Mouse (Mus musculus) midbrain, postnatal 0 days (tissue): Measurements from ENCODE around the gene Olfr907. TPM values are rescaled to one million over a fixed set of nuclear protein-coding genes. Genes with fewer than 3 reads are reported as not detected.

Source experiments
- ATAC-seq: fragments of 200-750 bp; cut with Nextera tagmentation; 2 replicates; pipeline ENCODE4 v1.8.0; 2017; ENCODE audit warnings: moderate number of reproducible peaks, mild to moderate bottlenecking, moderate TSS enrichment, moderate library complexity; ENCODE audit not compliant: low FRiP score
- DNase-seq: peaks from one replicate; pipeline ENCODE4 v3.0.0-alpha.2; 2015; ENCODE audit warnings: low spot score
- H3K27ac ChIP-seq: fragments of 300-500 bp; sonication (generic); 2 replicates; pipeline ENCODE4 v1.5.1; 2014; ENCODE audit warnings: low read depth, mild to moderate bottlenecking, low read length, mixed read lengths
- H3K27me3 ChIP-seq: fragments of 300-500 bp; sonication (generic); 2 replicates; pipeline ENCODE4 v1.6.1; 2014; ENCODE audit warnings: low read length, control low read depth, mixed read lengths; ENCODE audit not compliant: insufficient read depth
- H3K36me3 ChIP-seq: fragments of 300-500 bp; sonication (generic); 2 replicates; pipeline ENCODE4 v1.6.1; 2014; ENCODE audit warnings: low read length, control low read depth, mixed read lengths; ENCODE audit not compliant: insufficient read depth
- H3K4me1 ChIP-seq: fragments of 300-500 bp; sonication (generic); 2 replicates; pipeline ENCODE4 v1.6.1; 2014; ENCODE audit warnings: mild to moderate bottlenecking, control low read depth, antibody characterized with exemption, low read length, mixed read lengths; ENCODE audit not compliant: insufficient read depth
- H3K4me2 ChIP-seq: fragments of 300-500 bp; sonication (generic); 2 replicates; pipeline ENCODE4 v1.6.1; 2014; ENCODE audit warnings: low read depth, mild to moderate bottlenecking, low read length, mixed read lengths; ENCODE audit not compliant: poor library complexity, severe bottlenecking
- H3K4me3 ChIP-seq: fragments of 300-500 bp; sonication (generic); 2 replicates; pipeline ENCODE4 v1.5.1; 2014; ENCODE audit warnings: low read depth, mild to moderate bottlenecking, low read length, moderate library complexity
- H3K9ac ChIP-seq: fragments of 300-500 bp; sonication (generic); replicated peaks from 2 replicates; pipeline ENCODE4 v1.6.1; 2014; ENCODE audit warnings: mild to moderate bottlenecking, low read length, moderate library complexity, mixed read lengths; ENCODE audit not compliant: poor library complexity, severe bottlenecking
- H3K9me3 ChIP-seq: fragments of 300-500 bp; sonication (generic); 2 replicates; pipeline ENCODE4 v1.6.1; 2016; ENCODE audit warnings: low read length, control low read depth
- CTCF ChIP-seq: IDR thresholded peaks from 2 replicates; pipeline ENCODE4 v1.5.1; 2016; ENCODE audit warnings: antibody characterized with exemption, mild to moderate bottlenecking
- WGBS: fragments of 180-500 bp; shearing (Covaris S2); extraction: QIAGEN DNeasy Blood & Tissue Kit; methylation state at CpG from one replicate; pipeline ENCODE4 v1.1.7; 2014; 5-methylcytosine and 5-hydroxymethylcytosine counted together
- polyA plus RNA-seq: library from polyadenylated mRNA; unstranded; fragments of >200 nt; fragmentation: Nextera tagmentation; extraction: Ambion mirVana; gene quantifications from 2 replicates; pipeline ENCODE4 v1.2.1, GENCODE M21; 2015
- total RNA-seq: library from RNA; depleted of rRNA; stranded (reverse); fragments of >200 nt; gene quantifications from 2 replicates; pipeline ENCODE4 v1.2.3, GENCODE M21; 2014; rRNA removed

Olfr907 gene
- not detected in 2 replicates for total RNA-seq
- polyA plus RNA-seq = not detected in 2 replicates

DNA sequence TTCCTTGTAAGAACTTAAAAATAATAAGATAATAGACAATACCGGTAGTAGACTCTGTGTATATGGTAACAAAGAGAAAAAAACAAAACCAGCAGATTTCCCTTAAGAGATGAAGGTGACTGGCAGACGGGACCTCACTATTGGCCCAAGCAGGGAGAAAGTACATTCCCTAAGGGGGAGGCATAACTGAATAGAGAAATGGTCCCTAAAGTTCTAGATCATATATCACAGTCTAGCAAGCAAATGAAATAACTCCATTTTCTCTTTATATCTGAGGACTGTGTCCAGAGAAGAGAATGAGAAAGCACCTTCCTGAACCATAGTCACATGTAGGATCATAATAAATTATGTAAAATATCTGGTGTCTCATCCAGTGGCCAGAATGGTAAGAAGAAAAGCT is at the start of gene Olfr907:
Gene Olfr907, plus strand, starts transcription at position 301 of the 400 bp plus-strand sequence.
- Histone ChIP-seq H3K27me3 (no peaks in the 10 kb centered on the region), H3K27ac (no peak within 1 kb of the TSS), H3K4me2 (no peak within 1 kb of the TSS), H3K9ac (no peak within 1 kb of the TSS), H3K36me3 (no peaks in the 10 kb centered on the region), H3K9me3 (no peaks in the 10 kb centered on the region), H3K4me3 (no peak within 1 kb of the TSS), H3K4me1 (no peaks in the 10 kb centered on the region)
- no peak for ATAC-seq
- 79% methylated on average over 2 of the region's 2 CpGs for WGBS
- no peak for DNase-seq
- no peak for TF ChIP-seq CTCF

DNA sequence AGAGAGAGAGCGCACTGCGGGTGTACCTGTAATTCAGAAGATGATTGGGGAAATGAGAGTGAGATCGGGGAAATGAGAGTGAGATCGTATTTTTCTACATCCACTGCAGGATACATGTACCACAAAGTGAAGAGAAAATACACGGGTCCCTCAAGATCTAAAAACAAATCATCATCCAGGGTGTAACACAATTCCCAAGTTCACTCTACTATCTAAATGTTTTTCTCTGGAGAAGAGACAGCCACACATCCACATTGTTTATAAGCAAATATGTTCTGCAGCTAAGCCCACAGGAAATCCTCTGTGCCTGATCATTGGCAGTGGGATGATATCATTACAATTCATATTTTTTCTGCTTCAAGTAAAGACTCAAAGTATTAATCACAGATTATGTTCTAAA is 48.2 kb upstream of the Olfr907 start, which contains the start of gene Olfr902:
Gene Olfr902, plus strand, starts transcription at position 301 of the 400 bp plus-strand sequence.
- H3K27me3 ChIP-seq = no peaks in the 10 kb centered on the region
- H3K36me3 ChIP-seq = no peaks in the 10 kb centered on the region
- H3K27ac ChIP-seq = no peak within 1 kb of the TSS
- H3K4me3 ChIP-seq = no peak within 1 kb of the TSS
- no peak within 1 kb of the TSS for H3K4me2 ChIP-seq
- DNase-seq (no peak), ATAC-seq (no peak)
- no peak within 1 kb of the TSS for H3K9ac ChIP-seq
- no peaks in the 10 kb centered on the region for H3K9me3 ChIP-seq
- WGBS = 92% methylated on average over 5 of the region's 5 CpGs
- TF ChIP-seq CTCF = no peak
- H3K4me1 ChIP-seq = no peaks in the 10 kb centered on the region

DNA sequence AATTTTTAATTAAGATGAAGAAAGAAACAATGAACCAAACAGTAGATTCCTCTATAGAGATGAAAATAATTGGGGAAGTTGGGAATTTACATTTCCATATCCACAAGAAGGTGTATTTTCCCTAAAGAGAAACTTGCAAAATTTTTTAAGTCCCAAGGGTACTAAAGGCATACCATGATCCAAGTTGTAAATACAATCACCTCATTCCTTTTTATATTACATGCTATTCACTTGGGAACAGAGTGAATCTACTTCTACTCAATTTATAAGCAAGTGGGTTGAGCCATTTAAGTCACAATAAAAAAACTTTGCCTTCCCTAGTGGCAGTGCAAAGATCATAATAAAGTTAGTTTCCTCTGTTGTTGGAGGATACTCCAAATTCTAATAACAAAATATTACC is 32.8 kb upstream of the Olfr907 start, which contains the start of gene Olfr904:
Gene Olfr904, plus strand, starts transcription at position 301 of the 400 bp plus-strand sequence.
- Histone ChIP-seq H3K4me1 (no peaks in the 10 kb centered on the region), H3K9me3 (no peaks in the 10 kb centered on the region), H3K9ac (no peak within 1 kb of the TSS), H3K27ac (no peak within 1 kb of the TSS), H3K4me3 (no peak within 1 kb of the TSS), H3K27me3 (no peaks in the 10 kb centered on the region), H3K36me3 (no peaks in the 10 kb centered on the region), H3K4me2 (no peak within 1 kb of the TSS)
- no peak for TF ChIP-seq CTCF
- ATAC-seq (no peak), DNase-seq (no peak)

DNA sequence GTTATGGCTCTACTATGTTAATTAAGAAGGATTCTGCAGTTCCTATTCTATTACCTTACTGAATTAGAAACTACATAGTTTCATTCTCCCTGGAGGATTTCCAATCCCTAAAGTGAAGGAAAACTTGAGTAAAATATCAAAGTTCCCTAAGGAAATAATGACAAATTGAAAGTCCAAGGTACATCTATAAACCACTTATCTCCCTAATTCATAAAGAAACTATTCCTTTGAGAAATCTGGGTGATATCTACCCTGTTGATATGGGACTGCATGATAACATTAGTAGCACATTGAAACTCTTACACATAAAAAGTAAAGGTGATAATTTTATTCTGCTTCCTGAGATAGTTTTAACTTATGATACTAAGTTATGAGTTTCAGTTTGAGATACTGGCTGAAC is 24.8 kb upstream of the Olfr907 start, which contains the start of gene Olfr905:
Gene Olfr905, plus strand, starts transcription at position 301 of the 400 bp plus-strand sequence.
- Histone ChIP-seq H3K9me3 (no peaks in the 10 kb centered on the region), H3K36me3 (no peaks in the 10 kb centered on the region), H3K4me1 (no peaks in the 10 kb centered on the region), H3K4me2 (no peak within 1 kb of the TSS), H3K4me3 (no peak within 1 kb of the TSS), H3K27ac (no peak within 1 kb of the TSS), H3K9ac (no peak within 1 kb of the TSS), H3K27me3 (no peaks in the 10 kb centered on the region)
- no peak for DNase-seq
- TF ChIP-seq CTCF = no peak
- no peak for ATAC-seq

DNA sequence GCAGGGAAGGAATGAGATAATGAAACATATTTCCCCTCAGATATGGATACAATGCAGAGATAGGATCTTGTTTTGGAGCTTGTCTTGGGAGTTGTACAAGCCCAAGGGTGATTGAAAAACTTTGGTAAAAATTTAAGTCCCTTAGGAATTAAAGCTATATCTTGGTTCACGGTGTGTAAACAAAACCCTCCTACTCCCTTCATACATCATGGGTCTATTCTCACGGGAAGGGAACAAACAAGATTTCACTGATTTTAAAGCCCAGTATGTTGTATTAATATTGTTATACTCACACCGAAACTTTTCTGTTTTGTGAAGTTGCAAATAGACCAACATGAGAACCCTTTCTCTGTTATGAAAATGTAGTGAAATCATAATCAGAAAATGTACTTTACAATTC is 8.8 kb upstream of the Olfr907 start, which contains the start of gene Olfr906:
Gene Olfr906, plus strand, starts transcription at position 301 of the 400 bp plus-strand sequence.
- no peaks in the 10 kb centered on the region for H3K4me1 ChIP-seq
- H3K36me3 ChIP-seq = no peaks in the 10 kb centered on the region
- ATAC-seq (no peak), DNase-seq (no peak)
- WGBS = 88% methylated on average over 3 of the region's 3 CpGs
- H3K9ac ChIP-seq = no peak within 1 kb of the TSS
- no peaks in the 10 kb centered on the region for H3K9me3 ChIP-seq
- no peak for TF ChIP-seq CTCF
- no peaks in the 10 kb centered on the region for H3K27me3 ChIP-seq
- no peak within 1 kb of the TSS for H3K4me2 ChIP-seq
- no peak within 1 kb of the TSS for H3K4me3 ChIP-seq
- no peak within 1 kb of the TSS for H3K27ac ChIP-seq

DNA sequence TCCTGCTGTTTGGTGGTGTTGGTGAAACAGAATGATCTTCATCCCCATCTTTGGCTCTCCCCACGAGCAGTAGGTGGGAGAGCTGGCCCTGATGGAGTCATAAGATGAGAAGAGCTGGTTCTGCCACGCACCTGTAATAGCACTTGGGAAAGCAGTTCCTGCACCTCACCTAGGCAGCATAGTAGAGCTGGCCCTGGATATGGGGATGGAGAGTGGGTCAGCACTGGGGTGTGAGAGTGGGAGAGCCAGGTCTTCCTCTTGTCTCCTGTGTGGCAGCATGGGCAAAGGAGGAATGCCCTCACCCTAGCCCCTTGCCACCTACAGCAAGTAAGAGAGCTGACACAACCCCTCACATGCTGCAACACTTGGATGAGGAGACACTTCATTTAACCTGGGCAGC is 16.8 kb downstream of the Olfr907 start:
- ATAC-seq = no peak
- Histone ChIP-seq H3K27me3 (no peaks in the 10 kb centered on the region), H3K4me3 (no peak overlapping the region), H3K4me2 (no peak overlapping the region), H3K9ac (no peak overlapping the region), H3K9me3 (no peaks in the 10 kb centered on the region), H3K4me1 (no peaks in the 10 kb centered on the region), H3K36me3 (no peaks in the 10 kb centered on the region), H3K27ac (no peak overlapping the region)
- 56% methylated on average over 2 of the region's 2 CpGs for WGBS
- no peak for DNase-seq
- TF ChIP-seq CTCF = no peak
